In genomic region chr6:27348272-27348671, GRCm38 (mm10) we compare ENCODE assay signal across 14 mouse cellular contexts.
DNase-seq lines count a peak whose midpoint lies in the region; ATAC-seq and TF ChIP-seq lines count a peak whose summit lies in the region.
"Had no signal": no experiment of that assay in that cellular context is flagged by ENCODE, and none has a peak within 500 bp of the region (broad histone marks: within the 10 kb centered on the region; RNA-seq: fewer than 3 reads in every experiment).

No protein-coding gene starts in this region.

- H3K9ac ChIP-seq in midbrain, embryonic 12.5 days (replicated peaks) = no peak overlapping the region
- no peak overlapping the region for H3K9ac ChIP-seq in midbrain, embryonic 16.5 days (ENCODE audit: low read depth, low read length)
- no peak overlapping the region for H3K9ac ChIP-seq in liver, embryonic 15.5 days
- H3K9ac ChIP-seq: heart, embryonic 15.5 days; hindbrain, embryonic 14.5 days; lung, embryonic 15.5 days; neural tube, embryonic 12.5 days had no signal

- H3K36me3 ChIP-seq in midbrain, embryonic 12.5 days = no peaks in the 10 kb centered on the region
- H3K36me3 ChIP-seq in midbrain, embryonic 16.5 days (ENCODE audit: control insufficient read depth, insufficient read depth, low read length) = no peaks in the 10 kb centered on the region
- H3K36me3 ChIP-seq in liver, embryonic 15.5 days (replicated peaks) = no peaks in the 10 kb centered on the region
- H3K36me3 ChIP-seq: heart, embryonic 15.5 days; lung, embryonic 15.5 days; neural tube, embryonic 12.5 days had no signal

- ATAC-seq in midbrain, embryonic 12.5 days (ENCODE audit: low FRiP score, low read depth) = peak; percentile 49; the same call in 1 of the 2 replicates
- no peak for ATAC-seq in midbrain, embryonic 16.5 days
- ATAC-seq in liver, embryonic 15.5 days (ENCODE audit: insufficient read depth) = peak; percentile 47

- no peaks in the 10 kb centered on the region for H3K9me3 ChIP-seq in midbrain, embryonic 12.5 days
- no peaks in the 10 kb centered on the region for H3K9me3 ChIP-seq in midbrain, embryonic 16.5 days (replicated peaks; ENCODE audit: control insufficient read depth, low read length, poor library complexity, severe bottlenecking)
- H3K9me3 ChIP-seq in liver, embryonic 15.5 days (replicated peaks) = no peaks in the 10 kb centered on the region
- H3K9me3 ChIP-seq: heart, embryonic 15.5 days; lung, embryonic 15.5 days; neural tube, embryonic 12.5 days had no signal

- H3K27ac ChIP-seq in midbrain, embryonic 12.5 days (replicated peaks) = no peak overlapping the region
- no peak overlapping the region for H3K27ac ChIP-seq in midbrain, embryonic 16.5 days (ENCODE audit: low read length)
- no peak overlapping the region for H3K27ac ChIP-seq in liver, embryonic 15.5 days (replicated peaks)
- H3K27ac ChIP-seq: heart, embryonic 15.5 days; hindbrain, embryonic 14.5 days; lung, embryonic 15.5 days; neural tube, embryonic 12.5 days had no signal

- H3K4me2 ChIP-seq in midbrain, embryonic 12.5 days (replicated peaks) = no peak overlapping the region
- H3K4me2 ChIP-seq in midbrain, embryonic 16.5 days (ENCODE audit: low read length) = no peak overlapping the region
- H3K4me2 ChIP-seq in liver, embryonic 15.5 days = no peak overlapping the region
- H3K4me2 ChIP-seq: heart, embryonic 15.5 days; hindbrain, embryonic 14.5 days; lung, embryonic 15.5 days; neural tube, embryonic 12.5 days had no signal

- no peaks in the 10 kb centered on the region for H3K27me3 ChIP-seq in midbrain, embryonic 12.5 days
- H3K27me3 ChIP-seq in midbrain, embryonic 16.5 days (ENCODE audit: control insufficient read depth, insufficient read depth, low read depth, low read length) = no peaks in the 10 kb centered on the region
- no peaks in the 10 kb centered on the region for H3K27me3 ChIP-seq in liver, embryonic 15.5 days
- H3K27me3 ChIP-seq: heart, embryonic 15.5 days; lung, embryonic 15.5 days; neural tube, embryonic 12.5 days had no signal

- no peak overlapping the region for H3K4me3 ChIP-seq in midbrain, embryonic 12.5 days
- no peak overlapping the region for H3K4me3 ChIP-seq in midbrain, embryonic 16.5 days (ENCODE audit: low read depth, low read length)
- H3K4me3 ChIP-seq in liver, embryonic 15.5 days (replicated peaks) = no peak overlapping the region
- H3K4me3 ChIP-seq: heart, embryonic 15.5 days; lung, embryonic 15.5 days; neural tube, embryonic 12.5 days had no signal

- TF ChIP-seq POLR2A in brain, embryonic 14.5 days (IDR thresholded peaks at IDR 0.05; ENCODE audit: borderline replicate concordance, extremely low read depth, insufficient read depth, insufficient read length, poor library complexity, severe bottlenecking) = no peak

- DNase-seq in cerebellum, postnatal 10 days = peak; percentile 53 to 55
- no peak for DNase-seq in cerebellum, adult 11-12 months
- DNase-seq in brain, embryonic 14.5 days (ENCODE audit: low read depth) = peak; percentile 71
- DNase-seq in layer of hippocampus, postnatal 10 days (ENCODE audit: low spot score in 2 of 2) = no peak
- DNase-seq in embryo, embryonic 10 days (ENCODE audit: low spot score) = no peak
- DNase-seq: gastrocnemius, postnatal 36 days; kidney, adult 8-10 months had no signal

- WGBS in midbrain, embryonic 12.5 days = 74% methylated on average over 2 of the region's 2 CpGs
- WGBS in midbrain, embryonic 16.5 days = 60% methylated on average over 2 of the region's 2 CpGs
- 19% methylated on average over 2 of the region's 2 CpGs for WGBS in liver, embryonic 15.5 days (ENCODE audit: insufficient replicate concordance)

- TF ChIP-seq CTCF in brain, embryonic 14.5 days (IDR thresholded peaks at IDR 0.05; ENCODE audit: borderline replicate concordance, extremely low read depth, insufficient read depth, insufficient read length) = no peak

- no peaks in the 10 kb centered on the region for H3K4me1 ChIP-seq in midbrain, embryonic 12.5 days
- H3K4me1 ChIP-seq in midbrain, embryonic 16.5 days (ENCODE audit: control insufficient read depth, insufficient read depth, low read length) = no peaks in the 10 kb centered on the region
- peaks cover 3% of the 10 kb centered on the region; the same call in 1 of the 2 replicates for H3K4me1 ChIP-seq in liver, embryonic 15.5 days (replicated peaks)
- H3K4me1 ChIP-seq: lung, embryonic 15.5 days; neural tube, embryonic 12.5 days had no signal

Comparison
In these comparisons a context has a peak if more than half of its experiments do, and no peak if none do; other contexts are left out.
1. DNase-seq: peak in cerebellum, postnatal 10 days (2 of 2) and brain, embryonic 14.5 days (single experiment); none in cerebellum, adult 11-12 months (single experiment), layer of hippocampus, postnatal 10 days (0 of 2) and embryo, embryonic 10 days (single experiment).